Mouse (Mus musculus) spleen, adult 2 months (tissue): ENCODE results near the gene Crocc.

Experiments used
- CTCF ChIP-seq: fragments of 200-500 bp; IDR thresholded peaks from 2 replicates; pipeline ENCODE4 v1.5.1; 2011; ENCODE audit warnings: mild to moderate bottlenecking, inconsistent platforms; ENCODE audit not compliant: insufficient read depth, insufficient read length, insufficient replicate concordance; ENCODE audit errors: extremely low read depth
- POLR2A ChIP-seq: fragments of 200-500 bp; IDR thresholded peaks from 2 replicates; pipeline ENCODE4 v1.6.1; 2011; ENCODE audit warnings: low read depth, low read length, inconsistent platforms

DNA sequence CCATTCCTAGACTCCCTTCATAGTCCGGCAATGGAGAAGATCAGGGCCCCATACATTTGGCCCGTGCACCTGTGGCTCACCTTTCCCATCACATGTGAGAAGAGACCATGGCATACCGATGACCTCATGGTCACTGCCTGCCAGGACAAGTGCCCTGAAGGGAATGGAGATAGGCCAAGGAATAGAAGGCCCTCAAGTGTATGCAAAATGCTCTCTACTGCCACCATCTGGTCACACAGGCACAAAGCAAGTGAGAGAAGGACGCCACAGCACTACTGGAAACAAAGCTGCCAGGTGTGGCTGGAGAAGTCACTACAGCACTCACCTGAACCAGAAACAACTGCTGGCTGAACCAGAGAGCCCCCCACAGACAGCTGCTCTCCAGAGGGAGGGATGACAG lies 9.4 kb upstream of the Crocc start:
- TF ChIP-seq POLR2A (no peak), CTCF (peak; percentile 67; the same call in 1 of the 2 replicates)
